Mouse (Mus musculus): ENCODE data around the gene Btrc. TPM values are rescaled to one million over a fixed set of nuclear protein-coding genes. Genes with fewer than 3 reads are reported as not detected.
A peak's percentile ranks its signal among the peaks of the same experiment; 100 is the strongest.
"Not testable (repeated sequence)": the region's sequence is repeated elsewhere in the genome, so short reads cannot be mapped to it uniquely, and the experiment has no call there.

Btrc gene
- polyA plus RNA-seq, 1 experiment from 2014 or later = 30.9 TPM

DNA sequence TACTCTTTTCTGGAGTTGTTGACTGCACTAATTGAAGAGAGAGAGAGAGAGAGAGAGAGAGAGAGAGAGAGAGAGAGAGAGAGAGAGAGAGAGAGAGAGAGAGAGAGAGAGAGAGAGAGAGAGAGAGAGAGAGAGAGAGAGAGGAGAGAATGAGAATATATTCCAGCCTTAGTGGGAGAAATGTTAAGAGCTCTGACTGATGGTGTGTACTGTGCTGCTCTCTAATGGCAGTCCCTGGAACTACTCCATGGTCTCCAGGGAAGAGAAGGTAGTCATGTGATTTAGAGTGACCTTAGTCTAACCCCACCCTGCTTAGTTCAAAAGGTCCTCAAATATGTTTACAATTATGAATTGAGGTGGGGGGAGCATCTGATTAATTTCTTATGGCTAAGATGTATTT, 72.5 kb downstream of the Btrc start:
- ATAC-seq (replicated peaks; ENCODE audit: extremely low read depth, insufficient read depth, low FRiP score) = peak; percentile 67
- not testable (repeated sequence) for H3K4me3 ChIP-seq (ENCODE audit: low read length); H3K4me1 ChIP-seq (ENCODE audit: control insufficient read depth, insufficient read depth, low read length)

GRCm38 (mm10) chr19:45437175-45437574, 73.6 kb downstream of the Btrc start:
- WGBS = 81% methylated on average over 4 of the region's 4 CpGs
- no peak overlapping the region for H3K4me3 ChIP-seq (ENCODE audit: low read length)
- no peak for ATAC-seq (replicated peaks; ENCODE audit: extremely low read depth, insufficient read depth, low FRiP score)
- peaks cover 13% of the 10 kb centered on the region for H3K4me1 ChIP-seq (ENCODE audit: control insufficient read depth, insufficient read depth, low read length)
- no peaks in the 10 kb centered on the region for H3K27me3 ChIP-seq (ENCODE audit: control insufficient read depth, insufficient read depth, low read length)
- H3K36me3 ChIP-seq (ENCODE audit: control insufficient read depth, insufficient read depth) = no peaks in the 10 kb centered on the region
- no peak overlapping the region for H3K9ac ChIP-seq (ENCODE audit: low read length)
- H3K27ac ChIP-seq (ENCODE audit: low read length) = no peak overlapping the region
- no peaks in the 10 kb centered on the region for H3K9me3 ChIP-seq (replicated peaks; ENCODE audit: control insufficient read depth, low read length)
- no peak overlapping the region for H3K4me2 ChIP-seq (ENCODE audit: low read depth, low read length)

More for the DNA sequence above, 72.5 kb downstream of the Btrc start:
- not testable (repeated sequence) for H3K9me3 ChIP-seq (replicated peaks; ENCODE audit: control insufficient read depth, low read length); H3K4me2 ChIP-seq (ENCODE audit: low read depth, low read length); H3K27ac ChIP-seq (ENCODE audit: low read length); H3K27me3 ChIP-seq (ENCODE audit: control insufficient read depth, insufficient read depth, low read length); H3K36me3 ChIP-seq (ENCODE audit: control insufficient read depth, insufficient read depth); H3K9ac ChIP-seq (ENCODE audit: low read length)

DNA sequence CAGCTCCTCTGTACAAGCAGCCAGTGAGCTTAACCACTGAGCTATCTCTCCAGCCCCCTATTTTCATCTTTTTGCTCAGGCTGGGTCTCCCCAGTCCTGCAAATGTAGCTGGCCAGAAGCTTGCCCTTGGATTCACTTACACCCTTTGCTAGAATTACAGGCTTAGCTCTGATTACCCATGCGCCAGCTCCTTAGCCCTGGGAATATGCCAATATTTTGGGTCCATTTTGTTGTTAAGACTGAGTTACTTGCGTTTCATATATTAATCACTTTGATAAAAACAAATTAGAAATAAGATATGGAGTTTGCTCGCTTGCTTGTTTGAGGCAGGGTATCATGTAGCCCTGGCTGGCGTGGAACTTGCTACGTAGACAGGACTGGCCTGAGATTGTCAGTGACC, 74.7 kb downstream of the Btrc start:
- ATAC-seq (replicated peaks; ENCODE audit: extremely low read depth, insufficient read depth, low FRiP score) = no peak
- no peaks in the 10 kb centered on the region for H3K27me3 ChIP-seq (ENCODE audit: control insufficient read depth, insufficient read depth, low read length)
- H3K4me3 ChIP-seq (ENCODE audit: low read length) = no peak overlapping the region
- no peak overlapping the region for H3K27ac ChIP-seq (ENCODE audit: low read length)
- WGBS = 90% methylated on average over 5 of the region's 5 CpGs
- H3K4me1 ChIP-seq (ENCODE audit: control insufficient read depth, insufficient read depth, low read length) = peaks cover 13% of the 10 kb centered on the region
- H3K4me2 ChIP-seq (ENCODE audit: low read depth, low read length) = no peak overlapping the region
- no peak overlapping the region for H3K9ac ChIP-seq (ENCODE audit: low read length)
- H3K9me3 ChIP-seq (replicated peaks; ENCODE audit: control insufficient read depth, low read length) = no peaks in the 10 kb centered on the region
- no peaks in the 10 kb centered on the region for H3K36me3 ChIP-seq (ENCODE audit: control insufficient read depth, insufficient read depth)

DNA sequence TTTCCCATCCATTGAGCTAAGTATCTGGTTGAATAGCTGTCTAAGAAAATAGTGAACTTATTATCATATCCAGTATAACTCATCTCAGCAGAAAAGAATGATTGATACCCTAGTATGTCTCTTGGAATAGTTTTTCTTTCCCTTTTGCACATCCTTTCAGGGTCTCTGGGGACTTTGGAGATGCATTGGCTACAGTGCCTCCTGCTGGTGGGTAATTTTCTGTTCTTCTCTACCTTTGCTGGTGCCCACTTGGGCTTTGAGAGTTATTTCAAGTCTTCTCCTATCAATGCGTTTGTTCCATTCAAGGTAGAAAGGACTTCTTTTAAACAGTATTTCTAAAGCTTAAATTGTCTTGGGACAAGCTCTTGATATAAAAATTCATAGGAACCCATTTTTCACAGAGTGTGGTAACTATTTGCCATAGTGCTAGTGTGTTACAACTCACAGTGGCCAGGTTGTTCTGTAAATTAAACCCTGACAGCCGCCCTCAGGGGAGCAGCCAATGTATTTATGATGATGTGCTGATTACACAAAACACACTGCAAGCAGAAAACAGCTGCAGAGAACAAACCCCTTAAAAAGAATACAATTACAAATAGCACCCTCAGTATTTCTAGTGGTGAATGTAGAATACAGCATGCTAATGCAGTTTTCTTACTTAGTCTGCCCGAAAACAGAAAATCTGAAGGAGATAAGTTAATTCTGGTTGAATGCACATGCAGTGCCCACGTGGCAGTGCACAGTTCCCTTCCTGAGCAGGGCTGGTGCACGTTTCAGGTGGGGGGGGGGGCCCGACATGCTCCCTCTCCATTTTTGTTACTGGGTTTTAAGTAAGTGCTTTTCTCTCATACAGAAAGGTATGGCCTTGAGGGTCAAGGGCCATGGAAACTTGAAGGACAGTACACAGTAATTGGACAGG, 75.7 kb downstream of the Btrc start:
- no peak overlapping the region for H3K4me3 ChIP-seq (ENCODE audit: low read length)
- 76% methylated on average over 6 of the region's 6 CpGs for WGBS
- H3K27ac ChIP-seq (ENCODE audit: low read length) = no peak overlapping the region
- no peak for ATAC-seq (replicated peaks; ENCODE audit: extremely low read depth, insufficient read depth, low FRiP score)
- H3K9me3 ChIP-seq (replicated peaks; ENCODE audit: control insufficient read depth, low read length) = no peaks in the 10 kb centered on the region
- no peak overlapping the region for H3K4me2 ChIP-seq (ENCODE audit: low read depth, low read length)
- H3K4me1 ChIP-seq (ENCODE audit: control insufficient read depth, insufficient read depth, low read length) = peaks cover 13% of the 10 kb centered on the region
- H3K36me3 ChIP-seq (ENCODE audit: control insufficient read depth, insufficient read depth) = no peaks in the 10 kb centered on the region
- no peak overlapping the region for H3K9ac ChIP-seq (ENCODE audit: low read length)
- no peaks in the 10 kb centered on the region for H3K27me3 ChIP-seq (ENCODE audit: control insufficient read depth, insufficient read depth, low read length)

DNA sequence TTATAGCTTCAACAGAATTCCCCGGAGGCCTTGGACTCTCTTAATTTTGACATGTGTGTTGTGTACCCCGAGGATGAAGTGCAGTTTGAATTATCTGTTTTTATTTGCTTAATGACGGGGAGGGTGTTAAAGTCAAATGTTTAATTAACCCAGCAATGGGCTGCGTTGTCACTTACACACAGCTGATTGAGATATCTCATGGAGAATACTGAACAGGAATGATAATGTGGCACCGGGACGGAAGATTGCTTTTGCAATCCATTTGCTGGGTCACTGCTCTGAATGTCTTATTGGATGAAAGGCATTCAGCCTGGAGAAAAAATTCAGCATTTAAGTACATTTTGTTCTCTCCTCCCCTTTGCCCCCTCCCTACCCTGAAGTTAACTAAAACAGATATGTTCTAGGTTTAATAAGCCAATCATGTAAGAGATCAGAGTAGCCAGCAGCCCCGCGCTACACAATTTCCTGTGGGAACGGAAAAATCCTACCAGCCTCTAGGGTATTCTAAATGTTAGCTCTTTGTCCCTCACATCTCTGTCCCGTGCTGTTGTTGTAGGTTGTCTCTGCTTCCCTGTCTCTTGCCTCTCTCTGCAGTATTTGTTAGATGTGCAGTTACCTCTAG, 77.1 kb downstream of the Btrc start:
- ATAC-seq (replicated peaks; ENCODE audit: extremely low read depth, insufficient read depth, low FRiP score) = peak; percentile 37; the same call in 1 of the 2 replicates
- H3K9me3 ChIP-seq (replicated peaks; ENCODE audit: control insufficient read depth, low read length) = no peaks in the 10 kb centered on the region
- H3K4me1 ChIP-seq (ENCODE audit: control insufficient read depth, insufficient read depth, low read length) = peaks cover 19% of the 10 kb centered on the region
- no peaks in the 10 kb centered on the region for H3K27me3 ChIP-seq (ENCODE audit: control insufficient read depth, insufficient read depth, low read length)
- H3K27ac ChIP-seq (ENCODE audit: low read length) = peak overlapping the region; percentile 66
- no peak overlapping the region for H3K4me2 ChIP-seq (ENCODE audit: low read depth, low read length)
- no peak overlapping the region for H3K4me3 ChIP-seq (ENCODE audit: low read length)
- 50% methylated on average over 10 of the region's 10 CpGs for WGBS
- no peaks in the 10 kb centered on the region for H3K36me3 ChIP-seq (ENCODE audit: control insufficient read depth, insufficient read depth)
- peak overlapping the region; percentile 38; the same call in 1 of the 2 replicates for H3K9ac ChIP-seq (ENCODE audit: low read length)

GRCm38 (mm10) chr19:45441717-45442116, 78.2 kb downstream of the Btrc start:
- peaks cover 19% of the 10 kb centered on the region for H3K4me1 ChIP-seq (ENCODE audit: control insufficient read depth, insufficient read depth, low read length)
- no peaks in the 10 kb centered on the region for H3K9me3 ChIP-seq (replicated peaks; ENCODE audit: control insufficient read depth, low read length)
- no peak overlapping the region for H3K4me3 ChIP-seq (ENCODE audit: low read length)
- peak overlapping the region; percentile 51 for H3K4me2 ChIP-seq (ENCODE audit: low read depth, low read length)
- peak overlapping the region; percentile 83 for H3K27ac ChIP-seq (ENCODE audit: low read length)
- H3K36me3 ChIP-seq (ENCODE audit: control insufficient read depth, insufficient read depth) = no peaks in the 10 kb centered on the region
- 22% methylated on average over 7 of the region's 7 CpGs for WGBS
- no peaks in the 10 kb centered on the region for H3K27me3 ChIP-seq (ENCODE audit: control insufficient read depth, insufficient read depth, low read length)
- ATAC-seq (replicated peaks; ENCODE audit: extremely low read depth, insufficient read depth, low FRiP score) = peak; percentile 60
- peak overlapping the region; percentile 30; the same call in 1 of the 2 replicates for H3K9ac ChIP-seq (ENCODE audit: low read length)

DNA sequence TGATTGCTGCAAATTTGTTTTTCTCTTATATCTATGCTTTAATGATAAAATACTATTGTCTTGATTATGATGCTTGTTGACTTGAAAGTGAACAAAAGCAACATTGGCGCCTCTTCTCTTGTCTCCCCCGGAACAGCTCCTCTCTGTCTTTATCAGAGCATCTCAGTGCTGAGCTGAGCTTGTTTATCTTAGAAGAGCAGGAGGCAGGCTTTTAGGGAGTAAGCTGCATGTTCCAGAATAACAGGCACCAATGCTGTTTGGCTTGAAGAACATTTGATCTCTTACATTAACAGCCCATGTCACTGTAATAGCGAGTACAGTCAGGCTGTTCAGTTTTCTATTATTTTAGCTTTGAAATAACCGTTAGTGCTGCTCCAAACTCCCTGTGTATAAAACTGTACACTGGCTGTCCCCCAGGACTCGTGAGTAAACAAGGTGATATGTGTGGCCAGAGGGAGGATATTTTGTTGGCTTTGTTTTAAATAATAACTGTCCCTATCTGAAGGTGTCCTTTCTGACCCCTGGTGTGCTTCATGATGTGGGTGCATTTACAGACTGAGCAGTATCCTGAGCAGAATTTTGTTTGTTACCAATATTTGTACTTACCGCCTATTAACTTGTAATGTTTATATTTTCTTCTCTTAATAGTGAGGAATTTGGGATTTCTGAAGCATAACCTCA, 81.9 kb downstream of the Btrc start:
- H3K9ac ChIP-seq (ENCODE audit: low read length) = peak overlapping the region; percentile 34
- WGBS = 49% methylated on average over 6 of the region's 6 CpGs
- no peaks in the 10 kb centered on the region for H3K36me3 ChIP-seq (ENCODE audit: control insufficient read depth, insufficient read depth)
- H3K4me1 ChIP-seq (ENCODE audit: control insufficient read depth, insufficient read depth, low read length) = peaks cover 20% of the 10 kb centered on the region
- no peak overlapping the region for H3K4me3 ChIP-seq (ENCODE audit: low read length)
- no peaks in the 10 kb centered on the region for H3K27me3 ChIP-seq (ENCODE audit: control insufficient read depth, insufficient read depth, low read length)
- H3K9me3 ChIP-seq (replicated peaks; ENCODE audit: control insufficient read depth, low read length) = no peaks in the 10 kb centered on the region
- H3K27ac ChIP-seq (ENCODE audit: low read length) = no peak overlapping the region
- no peak overlapping the region for H3K4me2 ChIP-seq (ENCODE audit: low read depth, low read length)
- no peak for ATAC-seq (replicated peaks; ENCODE audit: extremely low read depth, insufficient read depth, low FRiP score)

- Histone ChIP-seq H3K4me1 (ENCODE audit: control insufficient read depth, insufficient read depth, low read length) (peaks cover 11% of the 10 kb centered on the region), H3K4me3 (ENCODE audit: low read length) (no peak overlapping the region), H3K9ac (ENCODE audit: low read length) (no peak overlapping the region), H3K27me3 (ENCODE audit: control insufficient read depth, insufficient read depth, low read length) (no peaks in the 10 kb centered on the region), H3K9me3 (replicated peaks; ENCODE audit: control insufficient read depth, low read length) (no peaks in the 10 kb centered on the region), H3K27ac (ENCODE audit: low read length) (no peak overlapping the region), H3K36me3 (ENCODE audit: control insufficient read depth, insufficient read depth) (no peaks in the 10 kb centered on the region), H3K4me2 (ENCODE audit: low read depth, low read length) (no peak overlapping the region)
- no peak for ATAC-seq (replicated peaks; ENCODE audit: extremely low read depth, insufficient read depth, low FRiP score)
- 69% methylated on average over 7 of the region's 7 CpGs for WGBS
These were observed 83.1 kb downstream of the Btrc start for GRCm38 (mm10) chr19:45446631-45447030.

DNA sequence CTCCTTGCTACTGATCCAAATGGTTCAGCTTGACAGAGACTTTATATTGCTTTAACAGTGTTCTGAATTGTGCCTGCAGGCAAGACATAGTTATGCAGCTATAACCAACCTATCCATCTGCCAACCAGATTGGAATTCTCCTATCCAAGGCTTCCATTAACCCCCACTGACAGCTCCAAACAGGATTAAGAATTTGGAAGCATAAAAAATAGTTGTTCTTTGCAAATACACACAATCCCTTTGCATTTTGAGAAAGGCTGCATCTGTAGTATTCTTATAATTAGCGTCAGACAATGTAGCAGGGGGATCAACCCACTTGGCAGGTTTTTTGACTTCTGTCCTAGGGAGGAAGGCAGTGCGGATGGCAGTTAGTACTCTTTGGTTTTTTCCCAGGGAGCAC, 83.7 kb downstream of the Btrc start:
- Histone ChIP-seq H3K4me1 (ENCODE audit: control insufficient read depth, insufficient read depth, low read length) (peaks cover 9% of the 10 kb centered on the region), H3K27me3 (ENCODE audit: control insufficient read depth, insufficient read depth, low read length) (no peaks in the 10 kb centered on the region), H3K4me3 (ENCODE audit: low read length) (no peak overlapping the region), H3K4me2 (ENCODE audit: low read depth, low read length) (no peak overlapping the region), H3K9me3 (replicated peaks; ENCODE audit: control insufficient read depth, low read length) (no peaks in the 10 kb centered on the region), H3K27ac (ENCODE audit: low read length) (no peak overlapping the region), H3K9ac (ENCODE audit: low read length) (no peak overlapping the region), H3K36me3 (ENCODE audit: control insufficient read depth, insufficient read depth) (no peaks in the 10 kb centered on the region)
- ATAC-seq (replicated peaks; ENCODE audit: extremely low read depth, insufficient read depth, low FRiP score) = no peak
- 88% methylated on average over 2 of the region's 2 CpGs for whole genome bisulfite sequencing
